Mouse (Mus musculus) forebrain, embryonic 13.5 days (tissue): ENCODE measurements around the gene Eif4a1. TPM values are rescaled to one million over a fixed set of nuclear protein-coding genes. Genes with fewer than 3 reads are reported as not detected.

Experiments
- ATAC-seq: fragments of 200-750 bp; cut with Nextera tagmentation; 2 replicates; pipeline ENCODE4 v1.8.0; 2017
- H3K27ac ChIP-seq: fragments of 300-500 bp; sonication (generic); 2 replicates; pipeline ENCODE4 v1.5.1; 2015; ENCODE audit warnings: inconsistent platforms, mild to moderate bottlenecking, moderate library complexity
- H3K27me3 ChIP-seq: fragments of 300-500 bp; sonication (generic); 2 replicates; pipeline ENCODE4 v1.6.1; 2015; ENCODE audit warnings: mild to moderate bottlenecking, inconsistent platforms
- H3K36me3 ChIP-seq: fragments of 300-500 bp; sonication (generic); 2 replicates; pipeline ENCODE4 v1.6.1; 2015; ENCODE audit warnings: mild to moderate bottlenecking, inconsistent platforms; ENCODE audit not compliant: poor library complexity, severe bottlenecking
- H3K4me1 ChIP-seq: fragments of 300-500 bp; sonication (generic); 2 replicates; pipeline ENCODE4 v1.6.1; 2015; ENCODE audit warnings: inconsistent platforms
- H3K4me2 ChIP-seq: fragments of 300-500 bp; sonication (generic); 2 replicates; pipeline ENCODE4 v1.6.1; 2015; ENCODE audit warnings: inconsistent platforms, mild to moderate bottlenecking, moderate library complexity
- H3K4me3 ChIP-seq: fragments of 300-500 bp; sonication (generic); 2 replicates; pipeline ENCODE4 v1.5.1; 2015; ENCODE audit warnings: mild to moderate bottlenecking, inconsistent platforms
- H3K9ac ChIP-seq: fragments of 300-500 bp; sonication (generic); 2 replicates; pipeline ENCODE4 v1.6.1; 2015; ENCODE audit warnings: mild to moderate bottlenecking, inconsistent platforms
- H3K9me3 ChIP-seq: fragments of 300-500 bp; sonication (generic); replicated peaks from 2 replicates; pipeline ENCODE4 v1.6.1; 2016; ENCODE audit warnings: inconsistent platforms
- WGBS: fragments of 180-500 bp; shearing (Covaris S2); methylation state at CpG from one replicate; pipeline ENCODE4 v1.1.7; 2015; 5-methylcytosine and 5-hydroxymethylcytosine counted together
- polyA plus RNA-seq: library from polyadenylated mRNA; unstranded; fragments of >200 nt; fragmentation: Nextera tagmentation; extraction: Ambion mirVana; gene quantifications from 2 replicates; pipeline ENCODE4 v1.2.1, GENCODE M21; 2015

Eif4a1 gene
- polyA plus RNA-seq, 1 experiment from 2014 or later = 701 TPM

DNA sequence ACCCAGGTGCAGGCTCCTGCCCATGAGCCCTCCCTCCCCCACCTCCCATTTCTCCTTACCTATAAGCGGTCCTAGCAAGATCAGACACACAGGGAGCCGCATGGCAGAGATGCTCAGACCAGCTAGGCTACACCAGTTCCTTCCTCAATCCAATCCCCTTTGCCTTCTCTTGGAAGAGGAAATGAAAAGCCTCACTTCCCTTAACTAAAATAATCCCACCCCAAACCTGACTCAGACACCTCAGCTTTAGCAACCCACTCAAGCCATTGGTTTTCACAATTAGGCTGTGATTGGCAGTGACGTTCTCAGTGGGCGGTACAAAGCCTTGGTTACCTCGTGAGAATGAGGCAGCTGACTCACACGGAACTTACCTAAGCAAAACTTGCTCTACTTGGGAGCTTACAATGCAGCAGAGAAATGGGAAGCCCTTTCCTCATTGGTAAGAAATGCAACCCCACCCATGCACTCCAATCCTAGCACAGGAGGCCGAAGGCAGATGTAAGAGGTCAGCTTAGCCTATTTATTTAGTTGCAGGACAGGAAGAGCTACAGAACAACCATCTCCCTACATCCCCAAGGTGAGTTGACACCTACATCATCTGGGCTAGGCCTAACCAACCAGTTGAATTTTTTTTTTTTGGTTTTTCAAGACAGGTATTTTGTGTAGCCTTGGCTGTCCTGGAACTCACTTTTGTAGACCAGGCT lies 6.1 kb downstream of the Eif4a1 start, which contains the start of gene Cd68:
Cd68 (minus strand) TSS at position 193 of the 704 bp plus-strand sequence.
- no peak for ATAC-seq
- H3K27ac ChIP-seq = peak within 1 kb of the TSS; percentile 19; the same call in 1 of the 2 replicates
- no peak within 1 kb of the TSS for H3K4me2 ChIP-seq
- H3K36me3 ChIP-seq = peaks cover 72% of the 10 kb centered on the region
- H3K9me3 ChIP-seq = no peaks in the 10 kb centered on the region
- H3K27me3 ChIP-seq = no peaks in the 10 kb centered on the region
- H3K9ac ChIP-seq = no peak within 1 kb of the TSS
- WGBS = 33% methylated on average over 7 of the region's 7 CpGs
- peaks cover 38% of the 10 kb centered on the region for H3K4me1 ChIP-seq
- H3K4me3 ChIP-seq = no peak within 1 kb of the TSS

DNA sequence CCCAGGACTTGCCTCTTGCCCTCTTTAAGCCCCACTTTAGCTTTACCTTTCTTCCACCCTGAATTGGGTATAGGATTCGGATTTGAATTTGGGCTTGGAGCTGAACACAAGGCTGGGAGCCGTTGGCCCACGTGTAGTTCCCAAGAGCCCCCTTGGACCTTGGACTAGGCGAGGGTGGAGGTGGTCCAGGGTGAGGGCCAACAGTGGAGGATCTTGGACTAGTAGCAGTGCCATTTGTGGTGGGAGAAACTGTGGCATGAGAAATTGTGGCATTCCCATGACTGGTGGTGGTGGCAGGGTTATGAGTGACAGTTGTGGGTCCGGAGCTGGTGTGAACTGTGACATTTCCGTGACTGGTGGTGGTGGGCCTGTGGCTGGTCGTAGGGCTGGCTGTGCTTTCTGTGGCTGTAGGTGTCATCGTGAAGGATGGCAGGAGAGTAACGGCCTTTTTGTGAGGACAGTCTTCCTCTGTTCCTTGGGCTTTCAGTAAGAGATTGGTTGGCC lies 6.7 kb downstream of the Eif4a1 start:
- WGBS = 75% methylated on average over 9 of the region's 9 CpGs
- Histone ChIP-seq H3K9me3 (no peaks in the 10 kb centered on the region), H3K4me3 (no peak overlapping the region), H3K36me3 (peaks cover 68% of the 10 kb centered on the region), H3K4me2 (no peak overlapping the region), H3K4me1 (peaks cover 37% of the 10 kb centered on the region), H3K9ac (no peak overlapping the region), H3K27me3 (no peaks in the 10 kb centered on the region), H3K27ac (peak overlapping the region; percentile 19; the same call in 1 of the 2 replicates)
- no peak for ATAC-seq

DNA sequence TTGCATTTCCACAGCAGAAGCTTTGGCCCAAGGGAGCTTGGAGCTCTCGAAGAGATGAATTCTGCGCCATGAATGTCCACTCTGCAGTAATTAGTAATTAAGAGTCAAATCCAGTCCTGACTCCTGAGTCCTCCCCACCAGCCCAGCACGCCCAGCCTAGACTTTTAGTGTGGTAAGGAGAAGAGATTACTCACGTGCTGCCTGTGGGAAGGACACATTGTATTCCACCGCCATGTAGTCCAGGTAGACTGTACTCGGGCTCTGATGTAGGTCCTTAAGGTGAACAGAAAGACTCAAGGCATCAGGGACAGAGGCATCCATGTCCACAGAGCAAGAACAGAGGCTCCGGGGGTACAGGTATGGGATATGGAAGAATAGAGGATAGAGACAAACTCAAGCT lies 7.4 kb downstream of the Eif4a1 start:
- no peaks in the 10 kb centered on the region for H3K27me3 ChIP-seq
- H3K4me3 ChIP-seq = no peak overlapping the region
- peaks cover 34% of the 10 kb centered on the region for H3K4me1 ChIP-seq
- no peak for ATAC-seq
- no peaks in the 10 kb centered on the region for H3K9me3 ChIP-seq
- 93% methylated on average over 7 of the region's 7 CpGs for WGBS
- H3K27ac ChIP-seq = 0 out of 2 replicates have a peak overlapping the region, but pooled peaks have one; percentile 97
- H3K36me3 ChIP-seq = peaks cover 68% of the 10 kb centered on the region
- H3K4me2 ChIP-seq = no peak overlapping the region
- no peak overlapping the region for H3K9ac ChIP-seq

DNA sequence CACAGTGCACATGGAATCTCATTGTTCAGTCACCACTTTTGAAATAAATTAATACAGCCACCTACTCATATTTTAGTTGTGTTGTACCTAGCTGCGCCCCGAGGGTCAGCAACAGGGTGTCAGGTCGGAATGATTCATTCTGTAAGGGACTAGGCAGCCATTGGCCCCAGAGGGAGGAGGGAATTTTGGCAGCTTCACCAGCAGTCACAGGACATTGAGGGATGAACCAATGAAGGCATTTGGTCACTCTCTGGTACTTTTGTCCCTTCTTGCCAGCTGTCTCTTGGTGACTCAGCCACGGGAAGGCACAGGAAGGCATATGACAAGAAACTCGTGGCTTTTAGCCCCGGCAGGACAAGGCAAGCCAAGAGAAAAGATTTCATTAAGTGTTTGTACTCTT lies 8.4 kb downstream of the Eif4a1 start:
- 91% methylated on average over 6 of the region's 6 CpGs for WGBS
- H3K4me3 ChIP-seq = no peak overlapping the region
- H3K36me3 ChIP-seq = peaks cover 64% of the 10 kb centered on the region
- peak overlapping the region; percentile 97 for H3K27ac ChIP-seq
- H3K4me2 ChIP-seq = no peak overlapping the region
- no peaks in the 10 kb centered on the region for H3K9me3 ChIP-seq
- no peak for ATAC-seq
- H3K9ac ChIP-seq = no peak overlapping the region
- H3K27me3 ChIP-seq = no peaks in the 10 kb centered on the region
- H3K4me1 ChIP-seq = peaks cover 24% of the 10 kb centered on the region

DNA sequence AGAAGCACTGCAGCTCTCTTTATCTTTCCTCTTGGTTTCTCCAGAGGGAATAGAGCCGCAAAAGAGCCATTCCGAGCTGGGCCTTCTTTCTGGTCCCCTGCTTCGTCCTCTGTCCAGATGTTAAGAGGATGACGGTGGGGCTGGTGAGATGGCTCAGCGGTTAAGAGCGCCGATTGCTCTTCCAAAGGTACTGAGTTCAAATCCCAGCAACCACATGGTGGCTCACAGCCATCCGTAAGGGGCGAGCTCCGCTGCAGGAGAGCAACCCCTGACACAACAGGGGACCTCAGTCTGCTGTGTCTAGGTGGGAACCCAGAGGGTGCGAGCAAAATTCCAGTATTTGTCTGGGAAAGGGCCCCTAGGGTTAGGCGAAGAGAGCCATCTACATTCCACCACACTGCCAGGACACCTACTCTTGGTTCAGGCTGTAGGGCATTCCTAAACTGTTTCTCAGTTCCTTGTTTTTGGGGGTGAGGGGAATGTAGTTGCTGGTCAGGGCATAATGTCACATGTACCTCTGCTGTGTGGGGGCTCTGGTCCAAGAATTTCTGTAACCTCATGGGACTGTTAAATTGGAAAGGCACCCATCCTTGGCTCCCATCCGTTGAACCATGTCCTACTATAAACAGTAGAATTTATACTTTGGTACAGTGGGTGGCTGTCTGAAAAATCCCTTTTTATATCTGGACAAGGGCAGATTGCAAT lies 9.1 kb downstream of the Eif4a1 start:
- Histone ChIP-seq H3K9me3 (no peaks in the 10 kb centered on the region), H3K4me2 (peak overlapping the region; percentile 61), H3K9ac (peak overlapping the region; percentile 71), H3K27me3 (no peaks in the 10 kb centered on the region), H3K36me3 (peaks cover 64% of the 10 kb centered on the region), H3K27ac (peak overlapping the region; percentile 97), H3K4me1 (peaks cover 22% of the 10 kb centered on the region), H3K4me3 (peak overlapping the region; percentile 57)
- peak; percentile 9 for ATAC-seq
- 69% methylated on average over 13 of the region's 13 CpGs for WGBS

DNA sequence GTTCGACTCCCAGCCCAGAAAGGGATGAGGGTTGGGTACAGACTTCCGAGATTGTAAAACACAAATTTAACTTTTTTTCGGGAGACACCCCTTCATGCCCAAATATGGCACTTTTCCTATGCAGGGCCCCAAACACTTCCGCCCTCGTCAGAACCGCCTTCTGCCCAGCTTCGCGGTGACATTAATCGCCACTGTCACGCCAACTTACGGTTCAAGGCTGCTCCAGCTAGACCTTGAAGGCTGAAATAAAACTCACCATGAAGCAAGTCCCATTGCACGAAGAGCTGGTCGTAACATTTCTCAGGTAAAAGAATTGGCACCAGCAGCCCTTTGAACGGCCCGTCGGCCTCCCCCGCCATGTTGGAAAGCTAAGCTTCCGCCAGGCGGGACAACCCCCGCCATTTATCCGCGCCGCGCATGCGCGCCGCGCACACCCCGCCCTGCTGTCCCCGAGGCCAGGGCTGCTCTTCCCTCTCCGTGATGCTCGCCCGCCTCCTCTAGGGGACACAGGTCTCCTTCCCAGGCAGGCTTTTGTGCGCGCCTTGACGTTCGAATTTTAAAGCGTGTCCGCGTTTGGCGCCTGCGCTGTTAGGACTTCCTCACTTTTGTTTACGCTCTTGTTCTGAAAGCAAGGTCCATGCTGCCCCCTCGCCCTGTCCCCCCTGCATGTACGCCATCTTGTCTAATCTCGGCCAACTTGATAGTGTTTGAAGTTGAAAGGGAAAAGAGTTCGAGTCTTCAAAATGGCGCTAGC lies 9.8 kb downstream of the Eif4a1 start, which contains the start of gene Mpdu1:
Mpdu1 (minus strand) TSS at position 430 of the 754 bp plus-strand sequence.
- peaks cover 64% of the 10 kb centered on the region for H3K36me3 ChIP-seq
- H3K27me3 ChIP-seq = no peaks in the 10 kb centered on the region
- under 1% methylated on average over 48 of the region's 48 CpGs for WGBS
- H3K4me1 ChIP-seq = peaks cover 22% of the 10 kb centered on the region
- peak within 1 kb of the TSS; percentile 97 for H3K27ac ChIP-seq
- peak within 1 kb of the TSS; percentile 57 for H3K4me3 ChIP-seq
- H3K9ac ChIP-seq = peak within 1 kb of the TSS; percentile 71
- H3K9me3 ChIP-seq = no peaks in the 10 kb centered on the region
- peak; percentile 96 for ATAC-seq
- peak within 1 kb of the TSS; percentile 61 for H3K4me2 ChIP-seq

DNA sequence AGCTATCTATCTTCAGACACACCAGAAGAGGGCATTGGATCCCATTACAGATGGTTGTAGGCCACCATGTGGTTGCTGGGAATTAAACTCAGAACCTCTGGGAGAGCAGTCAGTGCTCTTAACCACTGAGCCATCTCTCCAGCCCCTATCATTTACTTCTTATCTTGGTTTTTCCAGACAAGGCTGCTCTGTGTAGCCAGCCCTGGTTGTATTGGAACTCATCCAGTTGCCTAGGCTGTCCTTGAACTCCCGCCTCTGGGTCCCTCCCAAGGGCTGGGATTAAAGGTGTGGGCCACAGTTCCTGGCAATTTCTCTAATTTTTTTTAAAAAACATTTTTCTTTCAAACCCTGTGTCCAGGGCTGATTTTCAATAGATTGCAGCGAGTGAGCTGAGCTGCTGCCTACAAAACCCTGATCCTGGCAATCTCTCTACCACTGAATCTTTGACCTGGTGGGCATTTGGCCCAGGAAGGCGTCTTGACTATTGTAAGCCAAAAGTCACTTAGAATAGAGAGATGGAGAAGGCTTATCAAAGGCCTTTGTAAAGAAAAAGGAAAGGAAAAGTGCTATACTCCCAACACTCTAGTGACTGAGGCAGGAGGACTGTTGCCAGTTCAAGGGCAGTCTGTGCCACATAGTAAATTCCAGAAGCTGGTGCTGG lies 10.9 kb downstream of the Eif4a1 start:
- H3K4me3 ChIP-seq = peak overlapping the region; percentile 57
- ATAC-seq = no peak
- H3K9me3 ChIP-seq = no peaks in the 10 kb centered on the region
- peaks cover 65% of the 10 kb centered on the region for H3K36me3 ChIP-seq
- H3K4me2 ChIP-seq = peak overlapping the region; percentile 61
- H3K4me1 ChIP-seq = peaks cover 22% of the 10 kb centered on the region
- 87% methylated on average over 3 of the region's 3 CpGs for WGBS
- peak overlapping the region; percentile 71 for H3K9ac ChIP-seq
- 0 out of 2 replicates have a peak overlapping the region, but pooled peaks have one; percentile 97 for H3K27ac ChIP-seq
- no peaks in the 10 kb centered on the region for H3K27me3 ChIP-seq

DNA sequence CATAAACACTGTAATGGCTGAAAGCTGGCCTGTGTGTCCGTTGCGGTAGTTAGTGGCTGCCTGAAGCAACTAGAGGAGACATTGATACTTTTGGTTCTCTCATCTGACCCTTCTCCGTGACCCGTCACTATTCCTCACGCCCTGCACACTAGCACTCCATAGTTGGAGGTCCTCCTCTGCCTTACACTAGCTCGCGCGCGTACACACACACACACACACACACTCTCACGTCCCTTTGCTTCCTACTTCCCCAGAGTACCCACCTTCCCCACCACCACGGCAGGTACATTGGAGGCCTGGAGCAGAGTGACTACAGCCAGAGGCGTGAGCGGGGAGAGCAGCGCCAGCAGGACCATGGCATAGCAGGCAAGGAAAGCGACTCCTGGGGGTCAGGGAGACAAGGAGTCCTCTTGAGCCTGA lies 14.8 kb downstream of the Eif4a1 start:
- Histone ChIP-seq H3K4me2 (no peak overlapping the region), H3K27ac (no peak overlapping the region), H3K9ac (no peak overlapping the region), H3K4me3 (no peak overlapping the region), H3K36me3 (peaks cover 70% of the 10 kb centered on the region), H3K9me3 (no peaks in the 10 kb centered on the region), H3K27me3 (no peaks in the 10 kb centered on the region), H3K4me1 (peaks cover 20% of the 10 kb centered on the region)
- 84% methylated on average over 15 of the region's 15 CpGs for WGBS
- ATAC-seq = no peak

DNA sequence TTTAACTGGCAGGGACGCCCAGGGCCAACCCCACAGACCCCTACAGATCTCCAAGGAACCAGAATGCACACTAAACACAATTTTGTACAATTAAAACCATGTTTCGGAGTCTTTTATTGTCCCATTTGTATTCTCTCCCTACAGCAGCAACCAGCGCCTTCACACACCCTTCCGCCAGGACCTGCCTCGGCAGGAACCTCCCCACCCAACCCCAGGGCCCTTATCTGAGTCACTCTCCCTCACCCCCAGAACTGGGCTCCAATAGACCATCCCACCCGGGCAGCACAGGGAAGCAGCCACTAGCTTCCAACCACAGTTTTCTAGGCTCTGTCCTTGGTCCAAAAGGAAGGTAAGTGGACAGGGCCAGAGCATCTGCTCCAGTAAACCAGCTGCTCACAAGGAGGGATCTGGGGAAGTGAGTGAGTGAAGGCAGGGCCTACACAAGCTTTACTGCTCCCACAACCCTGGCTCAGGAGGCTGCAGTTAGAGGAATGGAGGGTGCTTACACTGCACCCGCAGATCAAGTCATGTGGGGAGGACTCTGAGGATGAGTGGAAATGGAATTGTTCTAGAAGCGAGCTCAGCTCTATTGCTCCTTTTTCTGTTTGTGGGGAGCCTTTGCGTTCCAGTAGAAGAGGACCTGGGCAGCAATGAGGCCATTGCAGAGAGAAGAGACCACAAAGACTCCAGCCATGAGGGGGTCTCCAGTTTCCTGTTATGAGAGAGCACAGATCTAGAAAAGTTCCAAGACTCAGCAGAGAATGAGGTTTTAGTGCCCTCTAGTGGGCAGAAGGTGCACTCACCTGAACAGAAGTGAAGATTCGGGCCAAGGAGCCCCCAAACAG lies 15.4 kb downstream of the Eif4a1 start:
- no peak overlapping the region for H3K9ac ChIP-seq
- H3K27me3 ChIP-seq = no peaks in the 10 kb centered on the region
- no peaks in the 10 kb centered on the region for H3K9me3 ChIP-seq
- peaks cover 76% of the 10 kb centered on the region for H3K36me3 ChIP-seq
- no peak for ATAC-seq
- no peak overlapping the region for H3K4me2 ChIP-seq
- WGBS = 82% methylated on average over 10 of the region's 10 CpGs
- H3K4me3 ChIP-seq = no peak overlapping the region
- H3K27ac ChIP-seq = no peak overlapping the region
- peaks cover 19% of the 10 kb centered on the region for H3K4me1 ChIP-seq

DNA sequence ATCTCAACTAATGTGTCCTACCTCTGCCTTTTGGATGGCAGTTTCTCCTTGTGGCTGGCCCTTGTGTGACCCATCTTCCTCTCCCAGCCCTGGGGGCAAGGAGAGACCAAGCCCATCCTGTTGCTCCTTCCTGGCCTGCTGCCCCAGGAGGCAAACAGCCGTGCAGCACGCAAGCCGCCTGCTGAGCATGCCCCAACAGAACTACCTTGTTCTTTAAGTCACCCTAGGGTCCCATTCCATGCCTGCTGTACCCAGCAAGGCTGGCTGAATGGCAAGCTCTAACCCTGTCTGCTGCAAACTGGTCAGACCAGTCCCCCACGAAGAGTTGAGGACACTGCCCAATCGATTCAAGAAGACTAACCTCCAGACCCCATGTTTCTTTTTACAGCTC lies 16.2 kb downstream of the Eif4a1 start:
- Histone ChIP-seq H3K27me3 (no peaks in the 10 kb centered on the region), H3K9me3 (no peaks in the 10 kb centered on the region), H3K27ac (no peak overlapping the region), H3K4me1 (peaks cover 11% of the 10 kb centered on the region), H3K9ac (no peak overlapping the region), H3K36me3 (peaks cover 84% of the 10 kb centered on the region), H3K4me3 (no peak overlapping the region), H3K4me2 (no peak overlapping the region)
- 86% methylated on average over 5 of the region's 5 CpGs for WGBS
- ATAC-seq = no peak
